Mouse (Mus musculus) layer of hippocampus, adult 9-10 months (tissue): ENCODE data around the gene Lrrc49.

Source experiments
- DNase-seq: peaks from one replicate; pipeline ENCODE4 v3.0.0; 2022; ENCODE audit warnings: low spot score

Gene Lrrc49

DNA sequence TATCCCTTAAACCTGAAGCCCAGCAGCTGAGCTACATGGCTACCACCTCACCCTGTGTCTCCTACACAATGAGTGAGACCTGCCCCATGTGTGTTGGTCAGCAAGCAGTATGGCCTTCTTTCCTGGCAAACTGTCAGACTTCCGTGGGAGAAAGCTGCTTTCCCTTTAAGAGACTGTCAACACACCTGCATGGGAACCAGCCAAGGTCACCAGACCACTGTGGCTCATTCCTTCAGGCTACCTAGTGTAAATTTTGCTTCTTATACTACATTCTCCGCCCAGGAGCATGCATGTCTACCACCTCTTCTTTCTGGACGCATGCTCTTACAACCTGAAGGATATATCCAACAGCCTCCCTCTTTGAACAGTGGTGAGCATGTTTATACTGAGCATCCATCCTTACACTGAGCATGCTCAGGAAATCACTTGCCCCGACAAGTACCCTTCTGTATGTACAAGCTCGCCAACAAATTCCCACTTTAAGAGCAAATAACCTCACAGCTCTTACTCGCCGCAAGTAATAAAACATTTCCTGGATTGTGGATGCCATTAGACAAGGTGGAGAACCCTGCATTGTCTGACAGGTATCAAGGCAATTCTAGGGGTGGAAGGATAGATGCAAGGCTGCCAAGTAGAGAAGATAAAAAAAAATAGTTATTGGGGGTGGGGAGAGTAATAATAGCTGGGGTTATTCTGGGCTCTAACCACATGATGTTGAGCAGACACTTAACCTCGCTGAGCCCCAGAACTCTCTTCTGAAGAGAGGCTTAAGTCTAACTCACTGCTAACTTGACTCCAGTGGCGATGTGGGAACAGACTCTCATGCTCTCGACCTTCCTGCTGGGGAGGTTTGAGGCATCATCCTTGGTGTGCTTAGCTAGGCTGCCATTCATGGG lies 158.4 kb downstream of the Lrrc49 start:
- no peak for DNase-seq

DNA sequence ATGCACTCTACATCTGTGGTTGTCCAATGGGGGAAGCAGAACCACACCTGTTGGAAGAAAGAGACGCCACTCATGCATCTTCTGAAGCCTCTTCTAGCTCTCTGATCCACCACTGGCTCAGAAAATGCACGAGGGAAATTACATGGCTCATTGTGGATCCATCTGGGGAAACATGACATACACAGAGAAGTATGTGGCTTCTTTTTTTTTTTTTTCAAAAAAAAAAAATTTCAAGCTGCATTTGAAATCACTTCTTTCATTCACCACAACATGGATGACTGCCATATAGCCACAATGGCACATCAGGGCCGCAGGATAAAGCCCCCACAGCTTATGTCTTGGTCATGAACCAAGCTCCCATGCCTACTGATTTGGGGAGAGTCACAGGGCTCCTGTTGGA lies 159.7 kb downstream of the Lrrc49 start:
- no peak for DNase-seq

DNA sequence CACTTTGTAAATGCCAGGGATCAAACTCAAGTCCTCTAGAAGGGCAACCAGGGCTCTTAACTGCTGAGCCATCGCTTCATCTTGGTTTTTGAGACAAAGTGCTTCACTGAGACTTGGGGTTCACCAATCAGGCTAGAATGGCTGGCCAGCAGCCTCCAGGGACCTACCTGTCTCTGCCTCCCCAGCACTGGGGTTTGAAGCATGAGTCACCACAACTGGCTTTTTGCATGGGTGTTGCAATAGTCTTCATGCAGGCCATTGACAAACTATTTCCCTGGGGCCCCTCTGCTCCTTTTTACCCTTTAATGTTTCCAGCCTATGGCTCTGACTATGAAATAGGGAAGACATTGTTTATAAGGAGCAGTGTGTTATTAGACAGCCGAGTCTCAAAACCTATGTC lies 160.1 kb downstream of the Lrrc49 start:
- no peak for DNase-seq

DNA sequence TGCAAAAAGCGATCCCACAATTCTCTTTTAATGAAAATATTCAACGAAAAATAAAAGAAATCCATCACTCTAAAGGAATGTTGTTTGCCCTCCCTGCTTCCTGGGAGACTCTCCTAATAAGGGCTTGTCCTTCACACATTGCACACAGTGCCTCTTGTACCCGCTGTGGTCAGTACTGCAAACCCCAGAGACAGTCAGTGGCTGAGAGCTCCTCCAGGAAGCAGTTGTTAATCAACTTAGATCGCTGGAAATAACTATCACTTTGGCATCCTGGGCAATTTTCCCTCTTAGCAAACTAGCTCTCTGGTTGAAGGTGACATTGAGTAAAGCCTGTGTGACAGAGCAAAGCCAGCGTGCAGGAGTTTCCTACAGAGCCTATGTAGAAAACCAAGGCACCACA lies 160.9 kb downstream of the Lrrc49 start:
- DNase-seq = no peak

DNA sequence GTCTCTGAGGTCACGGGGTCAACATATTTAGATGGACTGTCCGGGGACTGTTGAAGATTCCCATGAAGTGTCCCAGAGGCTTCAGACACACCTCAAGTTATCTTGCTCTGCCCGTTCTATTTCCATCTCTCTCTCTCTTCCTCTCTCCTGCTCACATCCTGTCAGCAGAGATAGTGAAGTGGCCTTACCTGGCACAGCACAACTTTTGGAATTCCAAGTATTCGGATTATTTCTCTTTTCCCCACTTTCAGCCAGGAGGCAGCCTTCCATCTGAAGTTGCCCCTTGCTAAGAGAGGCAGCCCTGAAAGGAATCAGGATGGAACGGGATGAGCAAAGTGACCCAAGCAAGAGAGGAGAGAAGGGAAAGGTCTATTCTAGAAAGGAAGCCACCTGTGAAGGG lies 161.8 kb downstream of the Lrrc49 start:
- no peak for DNase-seq

DNA sequence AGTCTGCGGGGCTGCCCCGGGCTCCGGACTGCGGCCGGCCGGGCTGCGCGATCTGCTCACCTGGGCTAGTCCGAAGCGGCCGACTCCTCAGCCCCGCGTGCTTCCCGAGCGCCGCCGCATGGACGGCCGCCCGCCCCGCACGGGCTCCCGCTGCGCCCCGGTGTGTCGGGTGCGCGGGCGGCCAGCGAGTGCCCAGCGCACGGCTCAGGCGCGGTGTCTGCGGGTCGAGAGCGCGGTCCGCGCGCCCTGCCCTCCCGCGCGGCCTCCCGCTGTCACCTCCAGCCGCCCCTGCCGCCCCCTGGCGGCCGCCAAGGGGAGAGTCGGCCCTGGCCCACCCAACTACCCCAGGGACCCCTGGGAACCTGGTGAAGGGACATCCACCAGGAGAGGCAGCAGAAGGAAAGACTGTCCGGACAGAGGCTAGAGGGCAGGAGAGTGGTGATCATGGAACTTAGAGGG lies 166.1 kb downstream of the Lrrc49 start, which contains the start of gene Thsd4:
Thsd4 (minus strand) TSS at position 241 of the 459 bp plus-strand sequence.
- DNase-seq = no peak

DNA sequence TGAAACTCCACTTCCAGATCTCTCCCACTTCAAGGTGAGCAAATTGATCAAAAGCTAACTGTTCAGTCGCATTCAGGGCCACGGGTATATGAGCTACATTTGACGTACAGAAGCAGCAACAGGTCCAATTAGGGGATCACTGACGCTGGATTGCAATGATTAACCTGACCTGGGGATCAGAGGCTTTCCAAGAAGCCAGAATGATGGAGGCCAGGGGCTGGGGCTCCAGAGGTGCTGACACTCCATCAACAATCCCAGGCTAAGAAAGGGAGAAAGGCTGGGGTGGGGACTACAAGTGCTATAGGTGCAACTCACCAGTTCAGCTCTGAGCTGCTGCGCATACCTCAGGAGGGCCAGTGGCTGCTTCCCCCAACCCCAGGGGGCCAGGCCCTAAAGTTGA lies 166.8 kb downstream of the Lrrc49 start:
- DNase-seq = no peak

DNA sequence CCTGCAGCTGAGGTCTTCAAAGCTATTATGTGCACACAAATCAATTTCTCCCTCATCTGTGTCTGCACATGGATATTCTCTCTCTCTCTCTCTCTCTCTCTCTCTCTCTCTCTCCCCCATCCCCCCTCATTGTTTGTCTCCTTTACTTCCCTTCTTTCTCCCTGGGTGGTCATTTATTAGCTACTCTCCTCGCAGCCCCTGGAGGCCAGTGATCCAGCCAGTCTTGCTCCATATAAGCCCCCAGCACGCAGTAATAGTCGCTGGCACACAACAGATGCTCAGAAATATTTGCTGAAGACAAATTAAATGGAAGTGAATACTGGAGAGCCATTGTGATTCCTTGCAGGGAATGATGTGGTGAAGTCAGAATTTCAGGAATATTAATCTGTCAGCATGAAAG lies 168.4 kb downstream of the Lrrc49 start:
- no peak for DNase-seq
